Mouse (Mus musculus) hindlimb bud, embryonic 11.5 days (tissue): ENCODE results near the gene Ttc8.

Source experiments
- DNase-seq: peaks from one replicate; pipeline ENCODE4 v3.0.0-alpha.2; 2012; ENCODE audit warnings: low read depth, low spot score; ENCODE audit errors: extremely low spot score

Ttc8 gene

GRCm38 (mm10) chr12:99024430-99024960 lies 104.1 kb downstream of the Ttc8 start:
- DNase-seq = no peak

GRCm38 (mm10) chr12:99026291-99026690 lies 105.9 kb downstream of the Ttc8 start:
- DNase-seq = no peak

- no peak for DNase-seq
Observed at GRCm38 (mm10) chr12:99028665-99029064, 108.3 kb downstream of the Ttc8 start.

GRCm38 (mm10) chr12:99030022-99030421 lies 109.6 kb downstream of the Ttc8 start:
- DNase-seq = no peak
